Mouse (Mus musculus): ENCODE measurements around the gene S1pr4.

Gene S1pr4

DNA sequence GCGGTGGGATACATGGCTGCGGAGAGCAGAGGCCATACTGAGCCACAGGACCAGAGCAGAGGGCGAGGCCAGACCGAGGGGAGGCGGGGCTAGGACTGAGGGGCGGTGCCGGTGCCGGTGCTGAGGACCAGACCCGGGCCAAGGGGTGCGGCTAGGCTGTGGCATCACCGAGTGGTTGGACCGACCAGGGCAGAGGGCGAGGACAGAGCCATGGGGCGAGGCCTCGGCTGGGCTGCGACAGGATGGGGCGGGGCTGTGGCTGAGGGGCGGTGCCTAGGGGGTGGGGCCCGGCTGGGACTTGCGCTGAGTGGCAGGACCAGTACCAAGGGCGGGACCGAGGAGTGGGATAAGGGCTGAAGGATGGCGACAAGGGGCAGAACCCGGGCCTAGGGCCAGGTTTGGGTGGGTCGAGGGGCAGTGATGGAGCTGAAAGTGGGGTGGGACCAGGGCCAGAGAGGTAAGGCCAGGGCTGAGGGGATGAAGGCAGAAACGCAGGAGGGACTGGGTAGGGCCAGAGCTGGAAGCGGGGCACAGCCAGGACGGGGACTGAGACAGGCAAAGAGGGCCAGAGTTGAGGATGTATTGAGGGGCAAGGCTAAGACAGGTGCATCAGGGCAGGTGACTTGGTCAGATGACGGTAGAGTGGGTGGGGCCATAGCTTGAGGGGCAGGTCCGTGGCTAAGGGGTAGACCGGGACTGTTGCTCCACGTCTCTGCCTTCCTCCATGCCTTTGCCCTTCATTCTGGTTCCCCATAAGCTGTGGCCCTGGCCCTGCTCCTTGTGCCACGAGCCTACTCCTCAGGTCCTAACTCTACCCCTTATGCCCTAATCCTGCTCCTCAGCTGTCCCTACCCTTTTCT is 35.3 kb downstream of the S1pr4 start:
- DNase-seq (ENCODE audit: low spot score), result no peak

DNA sequence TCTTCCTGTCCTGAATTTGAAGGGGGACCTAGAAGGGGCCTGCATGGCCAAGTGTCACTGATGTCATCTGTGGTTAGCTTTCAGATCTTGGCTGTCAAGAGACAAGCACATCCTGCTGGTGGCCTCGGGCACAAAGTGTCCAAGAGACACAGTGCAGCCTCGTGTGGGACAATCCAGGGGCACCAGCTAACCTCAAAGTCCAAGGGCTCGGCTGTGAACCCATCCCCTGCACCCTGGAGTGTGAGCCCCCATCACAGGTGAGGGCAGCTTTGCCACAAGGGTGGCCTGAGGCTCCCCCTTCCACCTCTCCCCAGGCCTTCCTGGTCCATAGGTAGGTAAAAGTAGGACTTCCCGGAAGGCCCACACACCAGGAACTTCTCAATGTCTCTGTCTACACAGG is 36.4 kb downstream of the S1pr4 start:
- no peak for DNase-seq (ENCODE audit: low spot score)

DNA sequence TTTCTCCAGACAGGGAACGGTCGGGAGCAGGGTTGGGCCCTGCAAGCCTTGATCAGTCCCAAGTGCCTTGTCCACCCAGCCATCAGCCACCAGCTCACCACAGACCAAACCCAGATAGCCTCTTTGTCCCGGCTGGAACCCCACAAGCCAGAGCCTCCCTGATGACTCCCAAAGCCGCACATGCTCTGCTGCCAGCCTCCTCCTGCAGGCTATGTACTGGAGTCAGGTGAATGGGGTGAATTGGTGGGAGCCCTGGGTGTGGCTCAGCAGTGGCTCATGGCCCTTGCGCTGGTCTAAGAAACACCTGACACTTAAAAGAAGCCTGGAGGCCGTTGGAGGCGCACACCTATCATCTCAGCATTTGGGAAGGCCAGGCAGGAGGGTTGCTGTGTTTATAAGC is 37.0 kb downstream of the S1pr4 start:
- DNase-seq (ENCODE audit: low spot score), result no peak

DNA sequence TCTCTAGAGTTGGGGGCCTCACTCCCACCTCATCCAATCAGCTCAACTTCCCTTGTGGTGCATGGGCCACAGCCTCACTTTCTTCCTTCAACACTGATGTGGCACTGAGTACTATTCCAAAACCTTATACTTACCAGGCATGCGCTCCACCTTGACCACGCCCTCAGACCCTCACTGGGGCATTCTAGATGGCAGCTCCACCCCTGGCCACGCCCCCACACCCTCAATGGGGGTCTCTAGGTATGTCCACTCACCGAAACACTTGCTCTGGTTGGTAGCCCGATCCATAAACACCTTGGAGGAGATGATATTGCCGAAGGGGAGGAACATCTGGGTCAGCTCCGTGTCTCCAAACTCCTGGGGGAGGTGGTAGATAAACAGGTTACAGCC is 37.5 kb downstream of the S1pr4 start:
- DNase-seq (ENCODE audit: low spot score), result no peak

DNA sequence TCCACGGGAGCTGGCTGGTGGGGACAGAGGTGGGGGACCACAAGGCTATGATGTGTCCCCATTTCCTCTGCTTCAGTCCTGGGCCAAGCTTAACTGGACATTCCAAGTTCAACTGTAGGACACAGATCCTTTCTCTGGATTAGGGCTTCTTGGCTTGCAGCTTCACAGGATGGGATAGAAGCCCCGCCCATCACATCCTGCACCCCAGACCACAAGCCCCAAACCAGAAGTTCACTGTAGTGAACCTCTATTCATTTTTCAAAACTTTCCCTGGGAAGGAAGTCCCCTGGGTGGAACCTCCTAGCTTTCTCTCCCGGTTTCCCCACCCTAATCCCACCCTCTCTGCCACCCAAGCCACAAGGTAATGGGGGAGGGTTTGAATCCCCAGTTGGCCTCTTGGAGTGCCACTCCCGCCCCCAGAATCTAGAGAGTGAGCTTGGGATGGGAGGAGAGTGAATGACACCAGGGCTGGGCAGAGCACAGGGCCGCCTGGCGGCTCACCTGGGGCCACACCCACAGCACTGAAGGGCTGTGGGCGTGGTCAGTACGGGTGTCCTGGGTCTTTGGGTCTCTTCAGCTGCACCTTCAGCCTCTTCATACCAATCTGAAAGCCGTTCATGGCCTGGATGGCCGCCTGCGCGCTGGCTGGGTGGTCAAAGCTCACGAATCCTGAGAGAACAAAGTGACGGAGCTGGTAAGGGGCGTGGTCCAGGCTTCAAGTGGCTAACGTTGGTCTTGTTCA is 38.1 kb downstream of the S1pr4 start:
- no peak for DNase-seq (ENCODE audit: low spot score)

DNA sequence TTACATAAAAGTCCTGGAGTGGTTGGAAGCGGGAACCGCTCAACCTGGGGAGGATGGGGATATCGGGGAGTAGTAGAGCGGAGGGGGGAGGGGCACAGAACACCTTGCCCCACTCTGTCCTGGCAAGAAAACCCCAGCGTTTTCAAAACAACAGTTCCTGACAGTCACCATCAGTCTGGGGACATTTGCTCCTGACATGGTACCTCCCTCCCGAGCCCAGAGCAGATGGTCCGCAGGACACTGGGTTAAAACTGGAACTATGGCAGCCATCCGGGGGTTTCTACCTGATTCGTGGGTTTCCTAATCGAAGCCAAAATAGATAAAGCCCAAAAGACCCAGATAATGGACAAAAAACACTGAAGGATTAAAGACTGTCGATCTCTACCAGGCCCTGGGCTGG is 39.0 kb downstream of the S1pr4 start:
- no peak for DNase-seq (ENCODE audit: low spot score)

DNA sequence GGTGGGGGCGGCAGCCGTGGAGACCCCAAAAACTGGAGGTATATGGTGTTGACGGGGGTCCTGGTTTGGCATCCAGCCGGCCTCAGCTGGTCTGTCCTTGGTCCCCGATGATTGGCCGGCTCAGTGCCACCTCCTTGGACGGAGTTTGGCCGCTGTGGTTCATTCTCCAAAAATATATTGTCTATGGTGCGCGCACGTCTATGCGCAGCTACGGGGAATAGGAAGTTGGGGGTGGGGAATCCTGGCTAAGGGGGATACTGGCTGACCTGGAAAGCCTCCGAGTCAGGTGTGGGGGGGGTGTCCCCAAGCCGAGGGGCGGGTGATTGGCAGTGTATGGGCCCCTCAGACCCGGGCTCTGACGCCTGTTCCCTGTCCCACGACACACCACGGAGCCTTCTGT is 39.5 kb downstream of the S1pr4 start:
- DNase-seq (ENCODE audit: low spot score), result no peak

DNA sequence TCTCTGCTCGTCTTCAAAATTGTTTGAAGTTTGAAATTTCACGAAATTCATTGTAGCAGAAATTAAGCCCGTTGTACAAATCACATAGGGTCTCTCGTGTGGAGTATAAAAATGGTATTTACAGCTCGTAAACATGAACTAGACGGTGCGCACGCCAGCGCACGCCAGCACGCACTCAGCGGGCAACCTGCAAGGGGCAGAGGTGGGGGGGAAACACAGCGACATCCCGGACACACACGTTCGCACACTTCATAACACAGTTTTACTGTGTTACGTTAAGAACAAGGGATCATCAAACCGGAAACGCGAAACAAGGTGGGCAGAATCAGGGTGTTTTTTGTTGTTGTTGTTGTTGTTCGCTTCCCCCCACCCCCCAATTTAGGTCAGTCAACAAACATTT is 40.5 kb downstream of the S1pr4 start:
- no peak for DNase-seq (ENCODE audit: low spot score)

DNA sequence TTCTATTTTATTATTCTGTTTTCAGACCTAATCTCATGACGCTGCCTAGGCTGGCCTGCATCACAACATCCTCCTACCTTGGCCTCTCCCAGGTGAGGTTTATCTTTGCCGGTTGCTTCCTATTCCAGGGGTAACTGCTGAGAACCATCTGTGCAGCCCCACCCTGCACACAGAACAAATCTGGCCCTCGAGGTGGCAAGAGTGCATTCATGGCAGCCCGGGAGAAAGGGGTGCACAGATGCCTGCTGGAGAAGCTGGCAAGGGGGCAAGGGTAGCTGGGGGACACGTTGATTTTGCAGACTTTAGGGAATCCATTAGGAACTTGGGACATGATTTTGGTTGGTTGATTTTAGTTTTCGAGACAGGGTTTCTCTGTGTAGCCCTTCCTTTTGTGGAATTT is 41.7 kb downstream of the S1pr4 start:
- DNase-seq (ENCODE audit: low spot score), result no peak

DNA sequence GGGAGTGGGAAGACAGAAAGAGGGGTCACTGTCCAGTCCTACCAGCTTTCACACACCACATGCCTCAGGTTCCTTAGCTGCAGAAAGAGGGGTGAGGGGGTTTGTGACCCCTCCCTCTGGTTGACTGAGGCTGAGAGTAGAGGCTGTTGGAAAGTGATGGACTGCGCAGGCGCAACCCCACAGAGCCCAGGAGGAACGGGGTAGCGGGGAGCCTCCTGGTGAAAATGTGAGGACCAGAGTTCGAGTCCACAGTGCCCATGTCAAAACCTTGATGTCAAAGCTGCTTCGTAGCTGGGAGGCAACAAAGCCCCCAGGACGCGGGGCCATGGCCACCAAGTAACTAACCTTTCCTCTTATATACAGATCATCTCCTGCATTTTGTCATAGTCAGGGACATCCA is 42.3 kb downstream of the S1pr4 start:
- no peak for DNase-seq (ENCODE audit: low spot score)

DNA sequence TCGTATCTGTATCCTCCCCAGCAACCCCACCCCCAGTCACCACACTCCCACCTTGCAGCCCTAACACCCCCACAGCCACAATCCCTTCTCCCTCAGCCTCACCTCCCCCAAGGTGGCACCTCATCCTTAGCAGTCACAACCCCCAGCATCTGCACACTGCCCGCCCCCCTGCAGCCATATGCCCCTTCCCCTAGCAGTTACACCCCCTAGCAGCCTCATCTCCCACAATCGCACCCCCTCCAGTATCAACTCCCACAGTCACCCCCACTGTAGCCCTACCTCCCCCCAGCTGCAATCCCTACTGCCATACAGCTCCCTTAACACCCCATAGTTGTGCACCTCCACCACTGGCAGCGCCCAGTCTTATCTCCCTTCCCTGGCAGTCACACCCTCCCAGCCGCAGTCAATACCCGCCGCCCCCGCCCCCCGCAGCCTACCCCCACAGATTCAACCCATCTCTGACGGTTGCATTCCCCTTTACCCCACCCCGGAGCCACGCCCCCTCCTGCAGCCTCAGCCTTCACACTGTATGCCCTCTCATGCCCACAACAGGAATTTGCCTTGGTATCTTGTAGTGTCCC is 42.9 kb downstream of the S1pr4 start:
- no peak for DNase-seq (ENCODE audit: low spot score)

DNA sequence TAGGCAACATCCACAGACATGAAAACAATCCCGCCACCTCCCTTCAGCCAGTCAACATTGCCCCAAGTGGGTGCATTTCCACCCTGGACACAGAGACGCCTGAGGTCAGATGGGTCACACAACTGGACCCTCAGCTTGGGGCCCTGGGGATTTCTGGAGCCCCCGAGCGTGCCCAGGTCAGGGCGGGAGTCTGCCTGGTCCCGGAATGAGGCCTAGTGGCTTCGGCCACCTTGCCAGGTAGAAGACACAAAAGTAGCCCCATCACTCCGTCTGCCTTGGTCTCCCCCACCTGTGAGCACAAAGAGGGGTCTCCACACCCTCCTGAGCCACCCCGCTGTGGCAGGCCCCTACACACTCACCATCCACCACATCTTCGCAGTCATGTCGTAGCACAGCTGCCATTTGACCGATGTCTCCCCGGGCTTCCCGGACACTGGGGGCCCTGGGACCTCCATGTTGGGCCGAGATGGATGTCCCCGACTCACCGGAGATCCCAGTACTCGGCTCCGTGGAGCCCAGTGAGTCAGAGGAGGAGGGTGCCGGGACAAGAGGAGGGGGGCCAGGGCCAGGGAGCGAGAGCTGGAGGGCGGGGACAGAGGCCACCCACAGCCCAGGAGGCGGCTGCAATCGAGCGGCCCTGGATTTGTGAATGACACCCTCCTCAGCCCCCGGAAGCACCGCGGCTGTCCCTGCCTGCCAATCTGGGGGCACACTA is 44.6 kb downstream of the S1pr4 start, which contains the start of gene Nfic:
Gene Nfic, minus strand, starts transcription at position 455 of the 715 bp plus-strand sequence.
- DNase-seq (ENCODE audit: low spot score), result no peak

DNA sequence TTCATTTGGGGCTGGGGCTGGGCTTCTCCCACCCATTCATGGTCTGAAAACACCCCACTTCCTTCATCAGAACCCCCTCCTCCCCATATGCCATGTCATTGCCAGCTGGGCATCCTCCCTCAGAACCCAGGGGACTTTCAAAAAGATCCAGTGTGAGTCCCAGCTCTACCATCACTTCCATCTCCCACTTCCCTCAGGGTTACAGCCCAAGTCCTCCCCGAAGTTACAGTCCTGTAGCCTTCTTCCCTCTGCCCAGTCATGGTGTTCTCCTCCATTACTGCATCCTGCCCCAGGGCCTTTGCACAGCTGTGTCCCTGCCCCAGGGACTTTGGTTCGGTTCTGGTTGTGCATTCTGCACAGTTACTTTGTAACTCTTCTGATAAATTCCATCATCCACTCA is 45.8 kb downstream of the S1pr4 start:
- DNase-seq (ENCODE audit: low spot score), result no peak

DNA sequence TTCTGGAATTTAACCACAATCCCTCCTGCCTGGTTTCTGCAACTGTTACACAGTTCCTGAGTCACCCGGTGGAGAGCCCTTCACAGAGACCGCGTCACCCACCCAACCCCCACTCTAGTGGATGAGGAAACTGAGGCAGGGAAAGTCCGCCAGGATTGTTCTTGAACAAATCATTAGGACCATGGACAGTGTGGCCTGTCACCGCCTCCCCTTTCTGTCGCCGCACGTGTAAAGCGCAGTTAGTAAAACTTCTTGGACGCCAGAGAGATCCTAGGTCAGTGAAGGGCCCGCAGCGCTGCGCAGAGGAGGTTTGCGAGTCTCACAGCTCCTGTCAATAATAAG is 47.0 kb downstream of the S1pr4 start:
- no peak for DNase-seq (ENCODE audit: low spot score)

DNA sequence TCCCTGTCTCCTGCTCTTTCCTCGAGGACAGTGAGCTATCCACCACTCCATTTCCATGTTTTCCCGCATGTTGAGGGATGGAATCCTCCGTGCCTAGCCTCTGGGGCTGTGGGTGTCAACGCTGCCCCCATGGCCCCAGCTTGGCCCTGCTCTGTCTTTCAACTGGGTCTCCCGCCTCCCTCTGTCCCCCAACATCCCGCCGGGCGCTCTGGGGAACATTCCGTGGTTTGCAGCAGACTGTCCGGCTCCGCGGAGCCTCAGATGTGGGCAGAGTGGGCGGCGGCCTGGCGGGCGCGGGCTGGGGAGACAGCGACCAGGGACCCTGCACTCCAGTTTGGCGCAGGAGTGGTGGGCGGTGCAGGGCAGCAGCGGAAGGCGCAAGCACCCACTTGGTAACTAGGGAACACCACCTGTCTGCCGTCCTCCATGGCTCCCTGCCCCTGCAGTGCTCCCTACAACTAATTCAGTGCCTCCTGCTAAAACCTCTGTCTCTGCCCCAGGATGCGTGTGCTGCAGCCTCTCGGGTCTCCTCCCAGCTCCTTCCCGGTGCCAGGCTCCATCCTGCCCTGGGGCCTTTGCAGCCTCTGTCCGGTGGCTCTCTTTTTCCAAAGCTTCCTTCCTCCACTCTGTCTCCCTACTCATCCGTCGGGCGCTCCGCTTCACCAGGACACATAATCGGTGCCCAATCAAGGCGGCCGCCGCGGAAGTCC is 47.5 kb downstream of the S1pr4 start:
- DNase-seq (ENCODE audit: low spot score), result no peak

DNA sequence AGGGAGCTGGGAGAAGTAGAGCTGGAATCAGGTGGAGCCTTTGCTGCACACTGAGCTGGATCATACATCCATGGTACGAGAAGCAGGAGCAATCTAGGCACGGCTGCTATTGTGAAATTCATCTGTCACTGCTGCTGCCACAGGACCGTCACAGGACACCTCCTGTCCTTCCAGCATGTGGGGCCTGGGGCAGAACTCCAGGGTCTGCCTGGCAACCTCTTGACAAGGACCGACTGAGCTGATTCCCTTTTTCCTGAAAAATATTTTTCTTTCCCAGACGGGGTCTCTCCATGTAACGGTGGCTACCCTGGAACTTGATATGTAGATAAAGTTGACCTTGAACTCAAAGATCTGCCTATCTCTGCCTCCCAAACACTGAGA is 48.6 kb downstream of the S1pr4 start:
- no peak for DNase-seq (ENCODE audit: low spot score)

DNA sequence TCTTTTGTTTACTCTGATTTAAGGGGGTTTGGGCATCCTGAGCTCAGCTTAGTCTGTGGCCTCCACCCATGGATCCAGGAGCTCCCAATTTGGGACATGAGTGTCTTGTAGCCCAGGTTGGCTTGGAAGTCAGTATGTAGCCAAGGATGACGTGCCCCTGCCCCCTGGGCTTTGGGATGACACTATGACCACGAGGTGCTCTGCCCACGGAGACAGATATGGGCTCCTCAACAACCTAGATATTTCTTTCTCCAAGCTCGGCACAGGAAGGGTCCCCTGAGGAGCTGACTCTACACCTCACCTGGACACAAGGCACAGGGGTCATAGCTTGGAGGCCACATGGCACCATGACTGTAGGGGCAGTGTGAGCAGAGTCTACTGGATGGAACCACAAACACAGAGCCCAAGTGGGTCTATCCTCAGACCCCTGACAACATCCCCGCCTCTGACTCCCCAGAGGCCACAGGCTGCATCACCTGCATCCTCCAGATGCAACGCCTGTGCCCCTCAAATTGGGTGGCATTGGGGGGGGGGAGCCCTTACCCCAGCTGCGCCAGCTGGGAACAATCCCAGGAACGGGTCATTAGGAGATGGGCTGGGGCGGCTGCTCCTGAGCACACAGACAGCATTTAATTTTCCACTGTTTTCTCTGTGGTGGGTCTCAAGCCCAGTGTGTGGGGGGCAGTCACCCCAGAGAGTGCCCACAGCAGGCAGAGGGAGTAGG is 49.1 kb downstream of the S1pr4 start:
- DNase-seq (ENCODE audit: low spot score), result no peak

DNA sequence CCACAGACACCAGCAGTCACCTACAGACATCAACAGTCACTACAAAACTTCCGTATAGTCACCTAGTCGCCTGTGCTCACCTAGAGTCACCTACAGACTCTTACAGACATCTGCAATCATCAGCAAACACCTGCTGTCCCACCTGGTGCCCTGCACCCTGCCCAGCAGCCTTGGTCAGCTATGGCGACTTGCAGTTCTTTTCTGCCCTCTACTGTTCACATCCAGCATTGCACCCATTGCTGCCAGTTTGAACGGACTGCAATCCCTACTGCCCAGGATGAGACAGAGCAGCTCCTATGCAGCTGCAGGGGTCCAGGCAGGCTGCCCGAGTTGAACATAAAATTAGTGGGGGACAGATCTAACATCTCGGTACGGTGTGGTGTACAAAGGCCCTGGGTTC is 49.8 kb downstream of the S1pr4 start:
- DNase-seq (ENCODE audit: low spot score), result peak; percentile 83
